Mouse (Mus musculus): ENCODE measurements around the gene Ikbip. TPM values are rescaled to one million over a fixed set of nuclear protein-coding genes. Genes with fewer than 3 reads are reported as not detected.
A peak's percentile ranks its signal among the peaks of the same experiment; 100 is the strongest.

The Ikbip gene
- polyA plus RNA-seq, 1 experiment from 2014 or later: 19.4 TPM

DNA sequence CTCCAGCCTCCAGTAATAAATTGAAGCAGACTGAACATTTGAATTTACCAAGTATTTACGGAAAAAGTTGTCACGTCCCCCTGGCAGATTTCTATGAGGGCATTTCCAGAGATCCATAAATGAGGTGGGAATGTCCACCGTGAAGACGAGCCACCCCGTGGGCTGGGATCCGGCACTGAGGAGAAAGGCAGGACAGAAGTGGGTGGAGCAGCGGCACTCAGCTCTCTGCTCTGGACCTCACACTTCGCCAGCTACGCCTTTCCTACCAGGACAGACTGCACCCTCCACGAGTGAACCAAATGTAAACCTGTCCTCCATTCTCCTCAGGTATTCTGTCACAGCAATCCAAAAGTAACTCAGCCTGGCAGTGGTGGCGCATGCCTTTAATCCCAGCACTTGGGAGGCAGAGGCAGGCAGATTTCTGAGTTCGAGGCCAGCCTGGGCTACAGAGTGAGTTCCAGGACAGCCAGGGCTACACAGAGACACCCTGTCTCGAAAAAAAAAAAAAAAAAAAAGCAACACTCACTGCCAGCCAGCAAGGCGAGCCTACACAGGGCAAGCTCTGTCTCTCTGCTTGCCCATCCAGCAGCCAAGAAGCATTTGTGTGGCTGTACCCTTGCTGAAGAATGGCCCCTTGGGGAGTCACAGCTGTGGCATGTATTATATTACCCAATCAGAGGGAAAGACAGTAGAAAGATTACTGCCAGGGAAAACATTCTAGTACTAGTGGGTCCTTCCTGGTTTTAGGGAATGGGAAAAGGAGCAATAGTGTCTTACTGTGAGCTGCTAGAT, 20.3 kb downstream of the Ikbip start:
- Histone ChIP-seq H3K27ac (ENCODE audit: low read depth, low read length) (no peak overlapping the region), H3K9me3 (ENCODE audit: control insufficient read depth) (no peaks in the 10 kb centered on the region), H3K4me1 (replicated peaks; ENCODE audit: control insufficient read depth, insufficient read depth, low read length) (no peaks in the 10 kb centered on the region), H3K36me3 (ENCODE audit: control insufficient read depth, insufficient read depth) (peaks cover 6% of the 10 kb centered on the region; the same call in 1 of the 2 replicates), H3K4me2 (replicated peaks; ENCODE audit: low read depth) (no peak overlapping the region), H3K27me3 (replicated peaks; ENCODE audit: control insufficient read depth, insufficient read depth, low read length) (no peaks in the 10 kb centered on the region), H3K9ac (ENCODE audit: low read depth, low read length) (no peak overlapping the region), H3K4me3 (ENCODE audit: low read depth, low read length) (no peak overlapping the region)
- WGBS: 93% methylated on average over 14 of the region's 14 CpGs
- ATAC-seq: no peak
- no peak for TF ChIP-seq CTCF (IDR thresholded peaks at IDR 0.05; ENCODE audit: low read depth)

DNA sequence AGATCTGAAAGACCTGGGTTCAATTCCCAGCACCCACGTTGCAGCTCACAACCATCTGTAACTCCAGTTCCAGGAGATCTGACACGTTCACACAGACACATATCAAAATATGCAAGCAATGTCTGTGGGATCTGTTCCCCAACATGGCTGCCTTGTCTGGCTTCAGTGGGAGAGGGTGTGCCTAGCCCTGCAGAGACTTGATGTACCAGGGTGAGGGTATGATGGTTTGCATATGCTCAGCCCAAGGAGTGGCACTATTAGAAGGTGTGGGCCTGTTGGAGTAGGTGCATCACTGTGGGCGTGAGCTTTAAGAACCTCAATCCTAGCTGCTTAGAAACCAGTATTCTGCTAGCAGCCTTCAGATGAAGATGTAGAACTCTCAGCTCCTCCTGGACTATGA, 23.2 kb downstream of the Ikbip start:
- Histone ChIP-seq H3K9me3 (ENCODE audit: control insufficient read depth) (no peaks in the 10 kb centered on the region), H3K36me3 (ENCODE audit: control insufficient read depth, insufficient read depth) (peaks cover 6% of the 10 kb centered on the region; the same call in 1 of the 2 replicates), H3K27me3 (replicated peaks; ENCODE audit: control insufficient read depth, insufficient read depth, low read length) (no peaks in the 10 kb centered on the region), H3K27ac (ENCODE audit: low read depth, low read length) (no peak overlapping the region), H3K4me2 (replicated peaks; ENCODE audit: low read depth) (no peak overlapping the region), H3K9ac (ENCODE audit: low read depth, low read length) (no peak overlapping the region), H3K4me3 (ENCODE audit: low read depth, low read length) (no peak overlapping the region), H3K4me1 (replicated peaks; ENCODE audit: control insufficient read depth, insufficient read depth, low read length) (no peaks in the 10 kb centered on the region)
- no peak for TF ChIP-seq CTCF (IDR thresholded peaks at IDR 0.05; ENCODE audit: low read depth)
- no peak for ATAC-seq
- 89% methylated on average over 3 of the region's 3 CpGs for WGBS

DNA sequence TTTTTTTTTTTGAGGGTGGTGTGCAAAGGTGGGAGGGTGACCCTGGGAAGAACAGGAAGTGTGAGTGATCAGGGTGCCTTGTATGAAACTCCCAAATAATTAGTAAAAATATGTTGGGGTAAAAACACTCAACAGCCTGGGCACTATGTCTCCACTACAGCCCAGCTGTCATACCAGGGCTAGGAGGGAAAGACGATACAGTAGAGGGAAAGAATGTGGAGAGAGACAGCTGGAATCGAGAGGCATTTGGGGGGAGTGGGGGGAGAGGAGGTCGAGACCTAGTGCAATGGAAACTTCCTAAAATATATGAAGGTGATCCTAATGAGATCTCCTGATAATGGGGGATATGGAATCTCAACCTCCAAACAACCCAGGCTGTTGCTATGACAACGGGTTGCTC, 27.1 kb downstream of the Ikbip start:
- H3K9me3 ChIP-seq (ENCODE audit: control insufficient read depth): 0 out of 2 replicates have a peak, but pooled peaks cover 4% of the 10 kb centered on the region
- WGBS: 75% methylated on average over 4 of the region's 4 CpGs
- TF ChIP-seq CTCF (IDR thresholded peaks at IDR 0.05; ENCODE audit: low read depth): no peak
- ATAC-seq: no peak
- H3K36me3 ChIP-seq (ENCODE audit: control insufficient read depth, insufficient read depth): peaks cover 18% of the 10 kb centered on the region
- no peak overlapping the region for H3K9ac ChIP-seq (ENCODE audit: low read depth, low read length)
- no peaks in the 10 kb centered on the region for H3K4me1 ChIP-seq (replicated peaks; ENCODE audit: control insufficient read depth, insufficient read depth, low read length)
- no peak overlapping the region for H3K4me2 ChIP-seq (replicated peaks; ENCODE audit: low read depth)
- no peak overlapping the region for H3K27ac ChIP-seq (ENCODE audit: low read depth, low read length)
- no peaks in the 10 kb centered on the region for H3K27me3 ChIP-seq (replicated peaks; ENCODE audit: control insufficient read depth, insufficient read depth, low read length)
- H3K4me3 ChIP-seq (ENCODE audit: low read depth, low read length): no peak overlapping the region

DNA sequence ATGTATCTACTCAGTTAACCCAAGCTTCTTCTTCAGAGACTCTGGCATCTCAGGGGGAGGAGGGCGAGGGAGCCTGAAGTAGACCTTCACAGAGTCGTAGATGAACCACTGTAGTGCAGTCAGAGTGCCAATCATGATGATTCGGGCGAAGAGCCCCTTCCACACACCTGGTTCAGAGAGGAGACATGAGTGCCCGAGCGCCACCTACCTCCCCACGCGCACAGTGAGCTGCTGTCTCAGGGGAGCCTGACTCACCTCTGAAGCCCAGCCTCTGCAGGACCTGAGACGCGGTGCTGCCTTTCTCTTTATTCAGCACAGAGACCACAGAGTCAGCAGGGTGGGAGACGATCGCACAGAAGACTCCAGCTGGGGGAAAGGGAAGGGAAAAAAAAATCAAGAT, 34.2 kb downstream of the Ikbip start:
- Histone ChIP-seq H3K27ac (ENCODE audit: low read depth, low read length) (no peak overlapping the region), H3K4me3 (ENCODE audit: low read depth, low read length) (no peak overlapping the region), H3K36me3 (ENCODE audit: control insufficient read depth, insufficient read depth) (peaks cover 80% of the 10 kb centered on the region), H3K4me2 (replicated peaks; ENCODE audit: low read depth) (no peak overlapping the region), H3K9ac (ENCODE audit: low read depth, low read length) (no peak overlapping the region), H3K27me3 (replicated peaks; ENCODE audit: control insufficient read depth, insufficient read depth, low read length) (no peaks in the 10 kb centered on the region), H3K4me1 (replicated peaks; ENCODE audit: control insufficient read depth, insufficient read depth, low read length) (no peaks in the 10 kb centered on the region), H3K9me3 (ENCODE audit: control insufficient read depth) (0 out of 2 replicates have a peak, but pooled peaks cover 4% of the 10 kb centered on the region)
- WGBS: 93% methylated on average over 12 of the region's 12 CpGs
- ATAC-seq: no peak
- no peak for TF ChIP-seq CTCF (IDR thresholded peaks at IDR 0.05; ENCODE audit: low read depth)

DNA sequence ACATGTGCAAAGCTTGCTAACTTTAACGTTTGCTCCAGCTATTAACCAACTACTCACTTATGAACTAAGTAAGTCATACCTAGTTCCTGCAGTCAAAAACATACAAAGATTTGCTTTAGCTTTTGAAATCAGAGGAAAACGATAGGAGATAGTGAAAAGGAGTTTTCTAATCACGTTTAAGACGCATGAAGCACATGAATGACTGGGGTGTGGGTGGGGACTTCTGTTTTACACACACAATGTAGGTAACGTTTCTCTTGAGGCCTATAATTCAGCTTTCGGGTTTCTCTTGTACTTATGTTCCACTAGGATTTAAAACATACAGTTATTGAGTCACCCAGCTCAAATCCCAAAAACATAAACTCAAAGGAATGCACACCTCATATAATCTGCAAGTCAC, 39.9 kb downstream of the Ikbip start:
- no peak for ATAC-seq
- 14% methylated on average over 6 of the region's 6 CpGs for WGBS
- Histone ChIP-seq H3K27ac (ENCODE audit: low read depth, low read length) (0 out of 2 replicates have a peak overlapping the region, but pooled peaks have one; percentile 97), H3K27me3 (replicated peaks; ENCODE audit: control insufficient read depth, insufficient read depth, low read length) (no peaks in the 10 kb centered on the region), H3K36me3 (ENCODE audit: control insufficient read depth, insufficient read depth) (peaks cover 41% of the 10 kb centered on the region), H3K9me3 (ENCODE audit: control insufficient read depth) (no peaks in the 10 kb centered on the region), H3K9ac (ENCODE audit: low read depth, low read length) (peak overlapping the region; percentile 99), H3K4me1 (replicated peaks; ENCODE audit: control insufficient read depth, insufficient read depth, low read length) (no peaks in the 10 kb centered on the region), H3K4me3 (ENCODE audit: low read depth, low read length) (peak overlapping the region; percentile 71), H3K4me2 (replicated peaks; ENCODE audit: low read depth) (peak overlapping the region; percentile 76)
- no peak for TF ChIP-seq CTCF (IDR thresholded peaks at IDR 0.05; ENCODE audit: low read depth)

DNA sequence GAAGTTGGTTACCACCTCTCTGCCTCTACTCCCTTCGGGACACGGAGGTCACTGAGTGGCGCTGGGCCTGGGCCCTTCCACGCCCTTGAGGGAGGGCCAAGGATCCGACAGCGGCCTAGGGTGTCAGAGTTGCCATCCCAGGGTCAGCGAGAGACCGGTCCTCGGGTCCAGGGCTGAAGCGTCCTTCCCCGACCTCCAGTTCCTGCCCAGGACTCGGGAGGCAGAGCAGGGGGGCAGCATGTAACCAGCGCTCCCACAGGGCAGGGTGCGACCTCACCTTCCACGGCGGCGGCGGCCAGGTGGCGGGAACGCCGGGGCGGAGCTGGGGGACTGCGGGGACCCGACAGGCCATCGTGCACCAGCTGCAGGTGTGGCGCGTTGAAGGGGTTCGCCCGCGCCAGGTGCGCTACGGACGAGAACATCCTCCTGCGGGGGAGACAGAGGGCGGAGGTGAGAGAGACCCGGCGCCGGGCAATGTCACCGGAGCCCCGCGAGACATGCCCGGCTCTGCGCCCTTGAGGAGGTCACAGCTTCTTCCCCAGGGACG, 40.6 kb downstream of the Ikbip start:
- Histone ChIP-seq H3K36me3 (ENCODE audit: control insufficient read depth, insufficient read depth) (peaks cover 34% of the 10 kb centered on the region), H3K4me3 (ENCODE audit: low read depth, low read length) (peak overlapping the region; percentile 71), H3K4me1 (replicated peaks; ENCODE audit: control insufficient read depth, insufficient read depth, low read length) (no peaks in the 10 kb centered on the region), H3K9ac (ENCODE audit: low read depth, low read length) (peak overlapping the region; percentile 99), H3K27ac (ENCODE audit: low read depth, low read length) (peak overlapping the region; percentile 97), H3K9me3 (ENCODE audit: control insufficient read depth) (no peaks in the 10 kb centered on the region), H3K4me2 (replicated peaks; ENCODE audit: low read depth) (peak overlapping the region; percentile 76), H3K27me3 (replicated peaks; ENCODE audit: control insufficient read depth, insufficient read depth, low read length) (no peaks in the 10 kb centered on the region)
- TF ChIP-seq CTCF (IDR thresholded peaks at IDR 0.05; ENCODE audit: low read depth): no peak
- ATAC-seq: peak; percentile 46
- WGBS: under 1% methylated on average over 44 of the region's 44 CpGs

All from intestine, postnatal 0 days (tissue).